Mouse (Mus musculus) embryo, embryonic 10 days (tissue): ENCODE results near the gene Rad17.
A peak's percentile ranks its signal among the peaks of the same experiment; 100 is the strongest.

ENCODE experiments used
- DNase-seq: peaks from one replicate; pipeline ENCODE4 v3.0.0-alpha.2; 2015; ENCODE audit warnings: low spot score

Gene Rad17

DNA sequence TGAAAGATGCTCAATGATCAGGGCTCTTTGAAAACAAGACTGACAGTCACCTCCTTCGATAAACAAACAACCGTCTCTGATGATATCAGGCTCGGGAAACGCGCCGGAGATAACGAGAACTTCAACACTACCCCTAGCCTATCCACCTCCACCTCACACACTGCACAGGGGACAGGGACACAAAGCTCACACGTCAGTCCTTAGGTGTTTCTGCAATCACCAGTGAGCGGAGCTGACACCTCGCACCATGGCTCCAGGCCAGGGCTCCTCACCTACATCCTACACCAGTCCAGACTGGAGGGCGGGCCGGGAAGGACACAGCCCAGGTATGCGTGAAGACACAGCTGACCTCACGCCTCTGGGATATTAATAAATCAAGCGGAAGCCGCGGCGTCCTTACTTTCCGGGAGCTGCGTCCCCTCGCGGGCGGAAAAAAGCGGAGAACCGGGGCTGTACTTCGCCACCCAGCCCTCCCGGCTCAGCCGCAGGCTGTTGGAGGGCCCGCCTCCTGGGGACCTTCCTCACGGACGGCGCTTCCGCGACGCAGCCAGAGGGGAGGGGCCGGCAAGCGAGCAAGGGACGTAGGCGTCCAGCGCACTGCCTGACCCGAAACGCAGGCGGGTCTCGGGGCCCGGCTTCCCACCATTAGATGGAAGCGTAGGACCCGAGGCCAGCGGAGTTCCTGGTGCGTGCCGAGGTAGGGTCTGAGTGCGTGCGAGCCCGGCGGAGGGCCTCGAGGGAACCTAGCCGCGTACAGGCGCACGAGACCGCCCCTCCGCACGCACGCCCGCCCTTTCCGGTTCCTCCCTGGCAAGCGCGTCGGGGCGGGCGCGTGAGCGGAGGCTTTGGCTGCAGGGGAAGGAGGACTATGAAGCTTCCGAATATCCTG, at the start of gene Rad17, which contains the start of gene Ak6:
Rad17 (minus strand) TSS at position 502 of the 889 bp plus-strand sequence.
Ak6 (plus strand) TSS at position 430 of the 889 bp plus-strand sequence.
- DNase-seq = peak; percentile 92

DNA sequence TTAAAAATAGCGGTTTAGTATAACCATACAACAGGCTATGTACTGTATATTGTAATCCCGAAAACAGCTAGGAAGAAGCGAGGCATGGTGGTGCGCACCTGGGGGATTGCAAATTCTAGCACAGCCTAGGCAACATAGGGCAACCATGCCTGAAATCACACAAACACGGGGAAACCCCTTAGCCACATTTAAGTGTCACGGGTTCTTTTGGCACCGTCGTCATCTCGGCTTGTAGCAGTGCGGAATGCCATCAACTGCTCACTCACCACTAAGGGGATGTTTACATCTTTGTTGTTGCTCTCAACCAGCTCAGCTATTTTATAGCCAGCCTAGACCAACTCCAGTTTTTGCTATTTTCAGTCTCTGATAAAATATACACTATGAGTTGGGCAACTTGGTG, 48.0 kb upstream of the Rad17 start:
- no peak for DNase-seq

DNA sequence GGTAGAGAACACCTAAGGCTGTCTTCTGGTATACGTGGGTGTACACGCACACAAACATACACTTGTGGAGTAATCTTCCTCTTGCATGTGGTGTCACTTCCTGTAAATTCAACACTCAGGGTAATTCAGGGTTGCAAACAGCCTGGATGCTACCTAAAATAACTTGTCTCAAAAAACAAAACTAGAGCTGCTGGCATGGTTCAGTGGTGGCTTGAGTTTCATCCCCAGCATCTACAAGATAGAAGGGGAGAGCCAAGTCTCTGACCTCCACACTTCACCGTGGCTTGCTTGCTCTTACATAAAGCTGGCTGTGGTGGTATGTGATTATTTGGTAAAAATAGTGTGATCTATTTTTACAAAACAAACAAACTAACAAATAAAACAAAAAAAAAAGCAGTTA, 46.7 kb upstream of the Rad17 start:
- DNase-seq = no peak

DNA sequence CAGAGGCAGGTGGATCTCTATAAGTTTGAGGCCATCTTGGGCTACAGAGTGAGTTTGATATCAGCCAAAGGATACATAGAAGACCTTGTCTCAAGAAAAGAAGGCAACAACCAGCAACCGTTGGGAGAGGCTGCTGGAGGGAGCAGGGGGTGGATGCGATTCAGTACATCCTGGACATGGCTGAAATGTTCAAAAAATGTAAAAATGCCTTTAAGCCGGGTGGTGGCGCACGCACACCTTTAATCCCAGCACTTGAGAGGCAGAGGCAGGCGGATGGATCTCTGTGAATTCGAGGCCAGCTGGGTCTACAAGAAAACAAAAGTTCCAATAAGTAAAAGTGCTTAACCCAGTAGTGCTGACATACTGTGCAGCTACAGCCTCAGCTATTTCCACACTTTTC, 36.7 kb upstream of the Rad17 start:
- DNase-seq = no peak

DNA sequence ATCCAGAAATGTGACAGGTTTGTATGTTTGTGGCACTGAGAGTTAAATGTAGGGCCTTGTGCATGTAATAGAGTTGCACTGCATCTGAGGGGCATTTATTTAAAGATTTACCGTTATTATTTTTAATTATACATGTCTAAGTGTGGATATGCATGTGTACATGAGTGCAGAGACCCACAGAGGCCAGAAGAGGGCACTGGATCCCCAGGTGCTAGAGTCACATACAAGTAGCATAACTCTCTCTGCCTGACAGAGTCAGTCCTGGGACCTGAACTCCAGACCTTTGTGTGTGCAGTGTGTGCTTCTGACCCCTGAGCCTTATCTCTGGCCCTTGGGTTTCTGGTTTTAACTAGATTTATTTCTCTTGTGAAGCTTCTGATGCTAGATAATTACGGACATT, 33.5 kb upstream of the Rad17 start:
- DNase-seq = no peak

DNA sequence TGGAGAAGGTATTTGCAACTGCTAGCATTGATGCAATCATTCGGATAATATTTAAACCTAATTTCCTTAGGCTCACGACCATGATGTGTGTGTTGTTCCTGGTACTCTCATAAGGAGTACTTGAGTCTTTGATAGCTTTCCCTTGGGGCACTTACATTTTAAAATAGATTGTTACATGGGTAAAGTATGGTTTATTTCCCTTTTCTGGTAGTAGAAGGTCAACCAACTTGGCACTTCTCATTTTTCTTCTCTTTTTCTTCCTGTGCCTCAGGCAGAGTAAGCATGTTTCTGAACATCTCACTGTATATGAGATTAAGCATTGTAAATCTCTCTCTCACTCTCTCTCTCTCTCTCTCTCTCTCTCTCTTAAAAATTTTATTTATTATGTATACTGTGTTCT, 32.0 kb upstream of the Rad17 start:
- no peak for DNase-seq

DNA sequence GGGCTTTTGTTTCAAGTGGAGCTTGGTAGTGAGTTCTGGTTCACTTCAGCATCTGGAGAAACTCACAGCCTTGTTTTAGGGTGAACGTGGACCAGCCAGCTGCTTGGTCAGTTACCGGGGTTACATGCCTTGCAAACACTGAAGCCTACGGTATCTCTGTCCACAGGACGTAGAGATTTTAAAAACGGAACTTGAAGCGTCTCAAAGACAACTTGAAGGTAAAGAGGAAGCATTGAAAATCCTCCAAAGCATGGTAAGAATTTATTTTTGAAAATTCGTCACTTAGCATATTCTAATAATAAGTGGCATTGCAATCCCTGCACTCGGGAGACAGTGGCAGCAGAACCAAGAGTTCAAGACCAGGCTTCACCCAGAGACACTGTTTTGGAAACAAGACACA, 30.8 kb upstream of the Rad17 start:
- DNase-seq = no peak

DNA sequence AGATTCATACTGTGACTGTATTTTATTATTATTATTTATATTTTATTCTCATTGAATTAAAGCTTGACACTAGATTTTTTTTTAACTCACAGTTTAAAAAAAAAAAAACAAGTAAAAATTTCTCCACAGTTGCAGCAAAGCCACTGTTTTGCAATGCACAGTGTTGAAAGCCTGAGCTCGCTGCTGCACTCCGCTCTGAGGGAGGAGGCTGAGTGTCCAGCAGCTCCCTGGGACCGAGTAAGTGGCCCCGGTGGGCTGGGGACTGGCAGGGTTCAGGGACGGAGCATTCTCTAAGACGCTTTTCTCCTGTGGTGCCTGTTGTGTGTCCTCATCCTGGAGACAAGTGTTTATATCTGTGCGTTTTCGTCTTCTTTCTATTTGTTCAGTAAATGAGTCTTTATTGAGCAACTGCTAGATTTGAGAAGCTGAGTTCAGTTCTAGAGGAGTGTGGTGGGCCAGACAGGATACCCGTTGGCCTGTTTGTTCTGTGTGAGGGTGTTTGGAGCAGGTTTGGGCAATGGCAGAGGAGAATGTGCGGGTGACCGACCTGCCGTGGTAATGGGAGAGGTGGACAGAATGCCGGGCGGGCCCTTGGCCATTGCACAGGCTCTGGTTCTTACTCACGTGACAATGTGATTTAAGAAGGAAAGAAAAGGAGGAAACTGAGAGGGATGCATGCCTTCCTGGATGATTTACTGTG, 25.2 kb upstream of the Rad17 start:
- DNase-seq = no peak

DNA sequence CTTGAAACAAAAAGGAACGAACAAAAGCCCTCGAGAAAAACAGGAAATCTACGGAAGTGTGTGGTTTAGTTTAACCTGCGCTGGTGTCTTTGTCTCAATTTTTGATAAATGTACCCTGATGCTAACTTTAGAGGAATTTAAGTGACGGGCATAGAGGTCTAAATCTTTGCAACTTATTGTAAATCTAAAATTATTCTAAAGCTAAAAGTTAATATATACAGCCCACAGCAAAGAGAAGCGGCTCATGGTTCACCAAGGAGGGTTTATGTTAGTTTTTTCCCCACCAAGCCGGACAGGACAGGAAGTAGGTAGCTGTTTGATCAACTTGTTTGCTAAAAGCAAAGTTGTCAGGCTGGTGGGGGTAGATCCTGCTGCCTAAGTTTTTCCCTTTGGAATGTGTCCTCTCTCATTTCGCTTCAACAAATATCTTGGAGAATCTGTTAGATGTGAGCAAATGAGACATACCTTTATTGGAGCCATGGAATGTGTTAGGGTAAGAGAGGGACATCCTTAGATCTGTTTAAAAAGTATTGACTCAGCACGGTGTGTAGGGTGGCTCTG, 19.4 kb upstream of the Rad17 start:
- DNase-seq = no peak

DNA sequence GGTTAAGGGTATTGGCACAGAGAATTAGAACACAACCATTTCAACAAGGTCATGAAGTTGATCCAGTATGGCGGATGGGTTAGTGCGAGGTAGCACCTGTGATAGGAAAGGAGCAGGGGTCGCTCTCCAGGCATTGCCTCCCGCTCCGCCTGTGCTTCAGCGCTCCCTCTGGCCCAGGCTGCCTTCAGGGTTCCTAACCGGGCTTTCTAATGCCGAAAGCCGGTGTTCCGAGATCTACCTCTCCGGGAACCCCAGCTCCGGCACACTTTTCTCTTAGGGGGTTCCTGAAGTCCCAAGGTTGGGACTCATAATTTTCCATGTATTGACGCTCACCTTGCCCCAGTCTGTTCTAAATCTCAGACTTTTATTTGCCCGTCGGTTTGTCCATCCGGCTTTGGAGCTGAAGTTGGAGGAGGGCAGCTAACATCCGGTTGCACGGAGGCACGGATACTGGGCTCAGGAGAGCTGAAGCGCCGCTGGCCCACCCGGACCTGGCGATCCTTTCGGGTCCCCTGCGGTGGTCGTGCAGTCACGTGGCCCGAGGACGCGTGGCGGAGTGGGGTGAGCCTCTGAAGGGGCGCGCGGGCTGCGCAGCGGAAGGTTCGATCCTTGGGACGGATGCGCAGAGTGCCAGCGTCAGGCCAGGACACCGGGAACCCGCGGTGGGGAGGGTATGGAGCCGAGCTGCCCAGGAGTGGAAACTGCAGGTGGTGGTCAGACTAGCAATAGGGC, 18.6 kb upstream of the Rad17 start, which contains the start of gene Ccdc125:
Ccdc125 (plus strand) TSS at position 427 of the 732 bp plus-strand sequence.
- DNase-seq = peak; percentile 70

DNA sequence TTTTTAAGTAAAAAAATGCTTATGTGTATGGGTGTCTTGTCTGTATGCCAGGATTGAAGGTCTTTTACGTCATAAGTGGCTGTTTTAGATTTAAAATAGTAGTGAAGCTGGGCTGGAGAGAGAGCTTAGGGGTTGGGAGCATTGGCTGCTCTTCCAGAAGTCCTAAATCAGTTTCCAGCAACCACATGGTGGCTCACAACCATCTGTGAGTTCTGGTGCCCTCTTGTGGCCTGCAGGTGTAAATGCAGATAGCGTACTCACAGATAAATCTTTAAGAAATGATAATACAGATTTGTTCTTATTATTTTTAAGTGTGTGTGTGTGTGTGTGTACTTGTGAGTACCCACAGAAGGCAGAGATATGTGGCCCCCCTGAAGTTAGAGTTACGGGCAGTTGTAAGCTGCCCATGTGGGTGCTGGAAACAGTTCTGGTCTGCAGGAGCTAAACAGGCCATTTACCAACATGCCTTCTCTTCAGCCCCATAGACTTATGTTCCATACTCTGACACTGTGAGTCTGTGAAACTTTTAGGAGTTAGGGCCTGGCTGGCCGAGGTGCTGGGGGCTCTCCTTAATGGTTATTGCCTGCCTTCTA, 9.1 kb upstream of the Rad17 start:
- DNase-seq = peak; percentile 82

DNA sequence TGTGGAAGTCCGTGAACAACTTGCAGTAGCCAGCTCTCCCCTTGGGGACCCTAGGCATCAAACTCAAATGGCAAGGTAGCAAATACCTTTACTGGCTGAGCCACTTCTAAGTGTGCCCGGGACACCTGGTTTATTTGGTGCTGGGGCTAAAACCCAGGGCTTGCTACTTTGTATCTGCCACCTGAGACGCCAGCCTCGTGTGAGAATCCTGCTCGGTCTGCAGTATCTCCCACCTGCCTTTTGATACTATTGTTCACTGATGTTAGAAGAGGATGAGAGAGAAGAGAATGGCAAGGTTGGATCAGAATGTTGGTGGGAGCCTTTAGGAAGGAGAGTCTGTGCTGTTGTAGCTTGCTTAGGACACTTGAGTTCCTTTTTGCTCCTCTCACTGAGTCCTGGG, 7.2 kb upstream of the Rad17 start:
- DNase-seq = no peak

DNA sequence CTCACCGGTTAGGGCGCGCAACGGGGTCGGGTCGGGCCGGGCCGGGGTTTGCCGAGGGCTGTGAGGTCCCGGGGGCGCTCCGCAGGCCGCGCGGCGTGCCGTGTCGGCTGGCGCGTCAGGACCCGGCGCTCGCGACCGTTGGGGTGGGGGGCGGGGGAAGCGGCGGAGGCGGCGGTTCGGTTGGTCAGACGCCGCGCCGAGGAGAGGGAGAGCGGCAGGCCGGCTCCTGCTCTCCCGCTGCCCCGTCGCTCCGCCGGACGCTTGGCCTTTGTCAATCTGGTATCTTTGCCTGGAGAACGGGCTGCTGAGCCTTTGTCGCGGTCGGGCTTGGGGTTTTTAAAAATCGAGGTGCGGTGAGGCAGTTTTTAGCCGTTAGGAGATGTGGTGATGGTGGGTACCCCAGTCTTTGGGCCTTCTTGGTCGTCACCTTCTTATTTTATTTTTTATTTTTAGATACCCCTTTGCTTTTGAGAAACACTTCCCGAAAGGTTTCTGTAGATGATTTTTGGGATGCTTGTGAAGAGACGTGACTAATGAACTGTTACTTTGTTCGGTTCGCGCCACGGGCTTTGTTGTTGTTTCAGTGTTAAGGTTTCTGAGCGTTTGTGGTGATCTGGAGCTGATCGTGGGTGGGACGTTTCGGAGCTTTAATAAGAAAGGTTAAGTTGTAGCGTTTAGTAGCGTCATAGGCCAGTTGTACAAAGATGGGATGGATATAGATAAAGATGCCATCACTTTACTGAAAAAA, 762 bp upstream of the Rad17 start, which contains the start of gene Taf9:
Taf9 (plus strand) TSS at position 141 of the 748 bp plus-strand sequence.
- no peak for DNase-seq

DNA sequence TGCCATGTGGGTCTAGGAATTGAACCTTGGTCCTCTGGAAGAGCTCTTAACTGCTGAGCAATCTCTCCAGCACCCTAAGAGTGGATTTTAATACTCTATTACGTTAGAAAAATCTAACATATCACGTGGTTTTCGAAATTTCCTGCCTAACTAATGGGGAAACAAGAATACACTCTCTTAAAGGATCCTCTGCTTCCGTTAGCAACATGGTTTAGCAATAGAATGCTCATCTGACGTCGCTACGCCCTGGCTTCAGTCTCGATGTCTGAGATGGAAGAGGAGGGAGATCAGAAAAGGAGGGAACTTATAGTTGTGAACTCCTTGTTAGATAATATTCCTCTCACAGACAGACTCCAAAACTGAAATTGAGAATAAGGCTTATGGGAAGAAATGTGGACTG, 2.6 kb downstream of the Rad17 start:
- DNase-seq = no peak

DNA sequence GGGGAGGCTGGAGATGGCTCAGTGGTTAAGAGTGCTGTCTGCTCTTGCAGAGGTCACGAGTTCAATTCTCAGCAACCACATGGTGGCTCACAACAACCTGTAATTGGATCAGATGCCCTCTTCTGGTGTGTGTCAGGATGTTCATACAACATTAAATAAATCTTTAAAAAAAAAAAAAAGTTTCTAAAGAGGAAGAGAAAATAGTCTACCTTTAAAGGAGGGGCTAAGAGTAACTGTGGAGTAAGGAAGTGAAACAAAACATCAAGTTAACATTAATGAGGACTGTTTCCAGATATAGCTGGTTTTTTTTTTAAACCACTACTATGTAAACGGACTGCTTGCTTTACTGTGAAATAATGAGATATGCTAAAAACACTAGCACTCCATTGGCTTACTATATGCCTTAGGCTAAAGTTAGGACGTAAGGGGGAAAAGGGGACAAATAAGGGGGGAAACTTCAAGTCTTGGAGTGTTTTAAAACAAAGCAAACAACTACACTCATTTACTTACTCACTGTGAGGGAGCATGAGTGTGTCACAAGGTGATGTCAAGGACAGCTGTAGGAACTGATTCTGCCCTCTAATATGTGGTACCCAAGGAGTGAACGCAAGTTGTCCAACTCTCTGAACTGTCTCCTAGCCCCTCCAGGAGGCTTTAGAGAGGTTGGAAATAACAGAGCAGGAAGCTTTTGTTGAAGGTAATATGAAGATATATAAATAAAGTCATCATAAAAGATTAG, 8.2 kb downstream of the Rad17 start:
- no peak for DNase-seq

DNA sequence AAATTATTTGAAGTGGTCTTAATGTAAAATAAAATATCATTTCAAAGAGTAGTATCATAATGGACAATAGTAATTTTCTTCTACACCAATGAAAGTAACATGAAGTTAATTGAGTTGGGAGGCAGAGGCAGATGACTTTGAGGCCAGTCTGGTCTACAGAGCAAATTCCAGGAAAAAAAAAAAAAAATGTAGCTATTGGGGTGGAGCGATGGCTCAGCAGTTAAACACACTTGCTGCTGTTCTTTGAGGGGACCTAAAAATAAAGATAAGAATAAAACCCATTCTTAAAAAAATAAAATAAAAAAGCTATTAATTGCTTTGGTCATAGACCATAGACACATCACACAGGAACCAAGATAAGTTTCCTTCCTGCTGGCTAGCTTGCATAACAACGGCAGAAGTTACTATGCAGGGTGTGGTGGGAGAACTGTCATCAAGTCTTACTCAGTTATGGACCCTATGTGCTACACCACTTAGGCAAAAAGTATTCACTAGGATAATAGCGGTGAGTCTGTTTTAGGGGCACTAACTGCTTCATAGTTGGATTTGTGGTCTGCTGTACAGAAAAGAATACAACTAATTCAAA, 16.7 kb downstream of the Rad17 start:
- no peak for DNase-seq

DNA sequence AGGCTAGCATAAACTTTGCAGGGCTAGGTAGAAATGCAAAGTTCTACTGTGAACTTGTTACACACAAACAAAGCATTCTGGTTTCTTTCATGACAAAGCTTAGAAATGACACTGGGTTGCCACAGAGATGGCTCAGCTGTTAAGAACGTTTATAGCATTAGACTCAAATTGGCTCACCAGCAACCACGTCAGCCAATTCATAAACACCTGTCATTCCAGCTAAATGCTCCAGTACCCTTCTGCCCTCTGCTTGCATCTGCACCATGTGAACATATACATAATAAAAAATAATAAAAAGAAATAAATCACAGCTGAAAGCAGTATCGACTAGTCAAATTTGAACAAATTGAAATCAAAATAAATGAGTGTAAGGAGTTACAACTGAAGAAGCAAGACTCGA, 28.6 kb downstream of the Rad17 start:
- no peak for DNase-seq

DNA sequence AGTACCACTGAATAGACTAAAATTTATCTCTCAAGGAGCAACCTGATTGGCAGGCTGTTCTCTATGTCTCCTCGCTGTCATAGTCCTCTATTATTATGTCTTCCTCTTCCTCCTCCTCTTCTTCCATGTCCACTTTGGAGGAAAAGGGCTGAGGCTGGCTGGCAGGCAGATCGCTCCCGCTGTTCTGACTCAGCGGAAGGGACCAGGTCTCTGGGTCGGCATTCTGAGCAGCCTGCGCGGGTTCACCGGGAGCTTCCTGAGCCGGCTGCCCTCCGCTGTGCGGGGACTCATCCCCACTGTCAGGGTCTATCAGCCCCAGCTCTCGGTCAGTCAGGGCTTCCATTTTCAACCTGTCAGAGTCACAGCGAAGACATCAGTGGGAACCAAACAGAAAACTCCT, 33.3 kb downstream of the Rad17 start:
- DNase-seq = no peak

DNA sequence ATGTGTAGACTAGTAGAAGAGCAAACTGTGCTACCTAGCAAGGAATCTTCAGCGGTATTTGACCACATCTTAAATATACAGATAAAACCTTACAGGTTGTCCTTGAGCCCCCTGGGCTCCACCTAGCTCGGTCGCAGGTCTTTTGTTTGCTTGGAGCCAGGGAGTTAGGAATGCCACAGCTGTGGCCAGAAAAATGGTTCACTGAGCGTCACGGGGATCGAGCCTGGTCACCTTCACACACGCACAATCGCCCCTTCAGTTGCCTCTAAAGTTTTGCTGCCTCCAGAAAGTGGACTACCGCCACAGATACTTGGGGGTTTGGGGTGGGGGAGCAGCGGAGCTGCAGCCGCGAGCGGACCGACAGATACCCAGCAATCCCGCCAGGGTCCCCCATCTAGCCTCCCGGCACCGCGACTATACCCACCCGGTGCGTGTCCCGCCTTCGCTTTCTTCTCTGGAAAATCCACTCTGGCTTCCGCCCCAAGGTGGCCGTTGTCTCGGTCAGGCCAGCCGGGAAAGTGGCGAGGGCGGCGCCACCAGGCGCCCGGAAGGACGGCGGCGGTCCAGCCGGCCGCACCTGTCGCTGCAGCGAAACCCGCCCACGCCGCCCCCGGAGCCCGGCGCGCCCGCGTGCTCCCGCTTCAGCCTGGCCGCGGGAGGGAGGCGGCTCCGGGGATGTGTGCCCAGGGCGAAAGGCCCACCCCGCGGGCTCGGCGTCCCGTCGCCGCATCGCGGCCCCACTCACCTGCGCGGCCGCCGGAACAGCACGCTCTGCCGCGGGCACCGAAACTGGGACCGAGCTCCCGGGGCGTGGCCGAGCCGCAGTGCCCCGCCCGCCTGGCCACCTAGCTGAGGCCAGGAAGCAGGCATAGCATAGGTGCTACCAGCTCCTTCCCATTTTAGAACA, 34.4 kb downstream of the Rad17 start, which contains the start of gene Marveld2:
Marveld2 (minus strand) TSS at position 791 of the 907 bp plus-strand sequence.
- DNase-seq = peak; percentile 42
